Mouse (Mus musculus) neural tube, embryonic 11.5 days (tissue): ENCODE measurements around the gene Vmn1r11. TPM values are rescaled to one million over a fixed set of nuclear protein-coding genes. Genes with fewer than 3 reads are reported as not detected.

ENCODE experiments used
- ATAC-seq: fragments of 200-750 bp; cut with Nextera tagmentation; 2 replicates; pipeline ENCODE4 v1.8.0; 2017; ENCODE audit warnings: moderate number of reproducible peaks, mild to moderate bottlenecking, moderate TSS enrichment, moderate library complexity; ENCODE audit not compliant: insufficient read depth, low FRiP score, low TSS enrichment
- DNase-seq: peaks from one replicate; pipeline ENCODE4 v3.0.0-alpha.2; 2015; ENCODE audit warnings: low spot score
- H3K27ac ChIP-seq: fragments of 300-500 bp; sonication (generic); 2 replicates; pipeline ENCODE4 v1.5.1; 2014; ENCODE audit warnings: low read depth, mild to moderate bottlenecking, low read length
- H3K27me3 ChIP-seq: fragments of 300-500 bp; sonication (generic); 2 replicates; pipeline ENCODE4 v1.6.1; 2014; ENCODE audit warnings: mild to moderate bottlenecking, low read length, mixed read lengths; ENCODE audit not compliant: control insufficient read depth, insufficient read depth
- H3K36me3 ChIP-seq: fragments of 300-500 bp; sonication (generic); 2 replicates; pipeline ENCODE4 v1.6.1; 2014; ENCODE audit warnings: mild to moderate bottlenecking, low read length, moderate library complexity, mixed read lengths; ENCODE audit not compliant: control insufficient read depth, insufficient read depth
- H3K4me1 ChIP-seq: fragments of 300-500 bp; sonication (generic); 2 replicates; pipeline ENCODE4 v1.6.1; 2014; ENCODE audit warnings: low read length, mixed read lengths; ENCODE audit not compliant: control insufficient read depth, insufficient read depth
- H3K4me2 ChIP-seq: fragments of 300-500 bp; sonication (generic); 2 replicates; pipeline ENCODE4 v1.6.1; 2014; ENCODE audit warnings: low read depth, mild to moderate bottlenecking, moderate library complexity
- H3K4me3 ChIP-seq: fragments of 300-500 bp; sonication (generic); 2 replicates; pipeline ENCODE4 v1.5.1; 2014; ENCODE audit warnings: low read depth, low read length
- H3K9ac ChIP-seq: fragments of 300-500 bp; sonication (generic); 2 replicates; pipeline ENCODE4 v1.6.1; 2014; ENCODE audit warnings: mild to moderate bottlenecking, low read length
- H3K9me3 ChIP-seq: fragments of 300-500 bp; sonication (generic); 2 replicates; pipeline ENCODE4 v1.6.1; 2016; ENCODE audit warnings: low read length; ENCODE audit not compliant: control insufficient read depth
- WGBS: fragments of 180-500 bp; shearing (Covaris S2); extraction: QIAGEN DNeasy Blood & Tissue Kit; methylation state at CpG from one replicate; pipeline ENCODE4 v1.1.7; 2014; 5-methylcytosine and 5-hydroxymethylcytosine counted together
- polyA plus RNA-seq: library from polyadenylated mRNA; unstranded; fragments of >200 nt; fragmentation: Nextera tagmentation; extraction: Ambion mirVana; gene quantifications from 2 replicates; pipeline ENCODE4 v1.2.1, GENCODE M21; 2014

Gene Vmn1r11
- not detected in 2 replicates for polyA plus RNA-seq

GRCm38 (mm10) chr6:57133155-57133554, at the start of gene Vmn1r11:
Gene Vmn1r11 (plus strand): TSS chr6:57133455.
- H3K27ac ChIP-seq: no peak within 1 kb of the TSS
- WGBS: 83% methylated on average over 1 of the region's 1 CpGs
- H3K36me3 ChIP-seq: no peaks in the 10 kb centered on the region
- H3K4me3 ChIP-seq: no peak within 1 kb of the TSS
- no peaks in the 10 kb centered on the region for H3K27me3 ChIP-seq
- no peak within 1 kb of the TSS for H3K9ac ChIP-seq
- H3K9me3 ChIP-seq: no peaks in the 10 kb centered on the region
- no peak within 1 kb of the TSS for H3K4me2 ChIP-seq
- ATAC-seq (no peak), DNase-seq (no peak)
- H3K4me1 ChIP-seq: no peaks in the 10 kb centered on the region

GRCm38 (mm10) chr6:57106358-57106757, 26.9 kb upstream of the Vmn1r11 start:
- H3K9ac ChIP-seq: no peak overlapping the region
- H3K4me2 ChIP-seq: no peak overlapping the region
- no peak overlapping the region for H3K27ac ChIP-seq
- DNase-seq: no peak
- H3K9me3 ChIP-seq: no peaks in the 10 kb centered on the region
- no peaks in the 10 kb centered on the region for H3K27me3 ChIP-seq
- no peaks in the 10 kb centered on the region for H3K4me1 ChIP-seq
- WGBS: 70% methylated on average over 1 of the region's 1 CpGs
- no peaks in the 10 kb centered on the region for H3K36me3 ChIP-seq
- no peak for ATAC-seq
- H3K4me3 ChIP-seq: no peak overlapping the region

GRCm38 (mm10) chr6:57109154-57109553, 24.1 kb upstream of the Vmn1r11 start, which contains the start of gene Vmn1r10:
Gene Vmn1r10 (plus strand): TSS chr6:57109454.
- no peak for DNase-seq
- Histone ChIP-seq H3K9me3 (no peaks in the 10 kb centered on the region), H3K4me2 (no peak within 1 kb of the TSS), H3K4me3 (no peak within 1 kb of the TSS), H3K4me1 (no peaks in the 10 kb centered on the region), H3K27me3 (no peaks in the 10 kb centered on the region), H3K27ac (no peak within 1 kb of the TSS), H3K9ac (no peak within 1 kb of the TSS), H3K36me3 (no peaks in the 10 kb centered on the region)
- 84% methylated on average over 3 of the region's 3 CpGs for WGBS
- ATAC-seq: no peak

GRCm38 (mm10) chr6:57156619-57157018, 23.4 kb downstream of the Vmn1r11 start, which contains the start of gene Vmn1r12:
Gene Vmn1r12 (plus strand): TSS chr6:57156919.
- no peak within 1 kb of the TSS for H3K4me2 ChIP-seq
- no peaks in the 10 kb centered on the region for H3K9me3 ChIP-seq
- H3K4me1 ChIP-seq: no peaks in the 10 kb centered on the region
- no peak within 1 kb of the TSS for H3K9ac ChIP-seq
- ATAC-seq (no peak), DNase-seq (no peak)
- H3K4me3 ChIP-seq: no peak within 1 kb of the TSS
- no peaks in the 10 kb centered on the region for H3K27me3 ChIP-seq
- 90% methylated on average over 2 of the region's 2 CpGs for WGBS
- no peak within 1 kb of the TSS for H3K27ac ChIP-seq
- no peaks in the 10 kb centered on the region for H3K36me3 ChIP-seq

Other genes starting within 250 kb of the Vmn1r11 start
- 89.0 and 90.7 TPM in 2 replicates for gene Nt5c3, start 209.5 kb upstream of the Vmn1r11 start, polyA plus RNA-seq
- gene Vmn1r4, start 209.4 kb upstream of the Vmn1r11 start, polyA plus RNA-seq: 0.21 and 0.28 TPM in 2 replicates
- gene Vmn1r5, start 163.2 kb upstream of the Vmn1r11 start, polyA plus RNA-seq: not detected in 2 replicates
- not detected in 2 replicates for gene Vmn1r6, start 136.2 kb upstream of the Vmn1r11 start, polyA plus RNA-seq
- gene Vmn1r7, start 108.1 kb upstream of the Vmn1r11 start, polyA plus RNA-seq: not detected in 2 replicates
- not detected in 2 replicates for gene Vmn1r8, start 101.2 kb upstream of the Vmn1r11 start, polyA plus RNA-seq
- not detected in 2 replicates for gene Vmn1r9, start 66.7 kb upstream of the Vmn1r11 start, polyA plus RNA-seq
- gene Vmn1r10, start 24.0 kb upstream of the Vmn1r11 start, polyA plus RNA-seq: not detected in 2 replicates
- not detected in 2 replicates for gene Vmn1r12, start 23.5 kb downstream of the Vmn1r11 start, polyA plus RNA-seq
- gene Vmn1r13, start 69.8 kb downstream of the Vmn1r11 start, polyA plus RNA-seq: not detected in 2 replicates
- not detected in 2 replicates for gene Vmn1r14, start 98.2 kb downstream of the Vmn1r11 start, polyA plus RNA-seq
- gene Vmn1r15, start 124.5 kb downstream of the Vmn1r11 start, polyA plus RNA-seq: not detected in 2 replicates
- gene Vmn1r16, start 196.0 kb downstream of the Vmn1r11 start, polyA plus RNA-seq: not detected in 2 replicates
- not detected in 2 replicates for gene Vmn1r17, start 230.3 kb downstream of the Vmn1r11 start, polyA plus RNA-seq